Mouse (Mus musculus) kidney, adult 2 months (tissue): ENCODE measurements around the gene Enthd1.

ENCODE experiments used
- CTCF ChIP-seq: fragments of 200-500 bp; conservative IDR thresholded peaks from 2 replicates; pipeline ENCODE4 v1.5.1; 2011; ENCODE audit warnings: low read depth, mild to moderate bottlenecking, control low read depth, low read length, moderate library complexity, mixed read lengths; ENCODE audit not compliant: insufficient read depth, insufficient read length
- POLR2A ChIP-seq: fragments of 200-500 bp; IDR thresholded peaks from one replicate; pipeline ENCODE4 v1.6.1; 2011; ENCODE audit warnings: low read depth, low read length, control low read depth

- TF ChIP-seq CTCF (no peak), POLR2A (no peak)
Observed at GRCm38 (mm10) chr15:80452425-80452824, 112.5 kb downstream of the Enthd1 start.
